Mouse (Mus musculus): ENCODE measurements around the gene Ddx5. TPM values are rescaled to one million over a fixed set of nuclear protein-coding genes. Genes with fewer than 3 reads are reported as not detected.
A peak's percentile ranks its signal among the peaks of the same experiment; 100 is the strongest.

The Ddx5 gene
- polyA plus RNA-seq, 1 experiment, result 597 TPM

- no peak for DNase-seq (ENCODE audit: low read depth)
- TF ChIP-seq POLR2A (IDR thresholded peaks at IDR 0.05; ENCODE audit: borderline replicate concordance, extremely low read depth, insufficient read depth, insufficient read length, poor library complexity, severe bottlenecking), result no peak
- TF ChIP-seq CTCF (IDR thresholded peaks at IDR 0.05; ENCODE audit: borderline replicate concordance, extremely low read depth, insufficient read depth, insufficient read length), result no peak
Observed at GRCm38 (mm10) chr11:106778132-106778531, 10.9 kb downstream of the Ddx5 start.

DNA sequence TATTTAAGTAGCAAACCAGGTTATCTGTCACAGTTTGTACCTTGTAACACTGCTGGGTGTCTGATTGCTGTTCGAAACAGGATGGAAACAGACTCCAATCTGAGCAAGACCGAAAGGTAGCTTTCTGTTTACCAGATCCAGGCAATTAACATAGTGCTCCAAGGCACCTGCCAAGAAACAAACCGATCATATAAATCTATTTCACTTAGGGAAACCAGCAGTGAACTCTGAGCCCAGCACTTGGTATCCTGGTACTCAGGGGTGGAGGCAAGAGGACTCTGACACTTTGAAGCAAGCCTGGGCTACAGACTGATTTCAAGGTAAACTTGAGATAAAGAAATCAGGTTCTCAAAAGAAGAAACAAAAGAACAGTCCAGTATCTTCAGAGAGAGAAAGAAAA lies 11.6 kb downstream of the Ddx5 start:
- TF ChIP-seq CTCF (IDR thresholded peaks at IDR 0.05; ENCODE audit: borderline replicate concordance, extremely low read depth, insufficient read depth, insufficient read length), result no peak
- TF ChIP-seq POLR2A (IDR thresholded peaks at IDR 0.05; ENCODE audit: borderline replicate concordance, extremely low read depth, insufficient read depth, insufficient read length, poor library complexity, severe bottlenecking), result no peak
- no peak for DNase-seq (ENCODE audit: low read depth)

- no peak for TF ChIP-seq CTCF (IDR thresholded peaks at IDR 0.05; ENCODE audit: borderline replicate concordance, extremely low read depth, insufficient read depth, insufficient read length)
- no peak for DNase-seq (ENCODE audit: low read depth)
Observed at GRCm38 (mm10) chr11:106776960-106777359, 12.0 kb downstream of the Ddx5 start.

GRCm38 (mm10) chr11:106773061-106773460 lies 15.9 kb downstream of the Ddx5 start:
- no peak for TF ChIP-seq POLR2A (IDR thresholded peaks at IDR 0.05; ENCODE audit: borderline replicate concordance, extremely low read depth, insufficient read depth, insufficient read length, poor library complexity, severe bottlenecking)
- TF ChIP-seq CTCF (IDR thresholded peaks at IDR 0.05; ENCODE audit: borderline replicate concordance, extremely low read depth, insufficient read depth, insufficient read length), result no peak
- no peak for DNase-seq (ENCODE audit: low read depth)

DNA sequence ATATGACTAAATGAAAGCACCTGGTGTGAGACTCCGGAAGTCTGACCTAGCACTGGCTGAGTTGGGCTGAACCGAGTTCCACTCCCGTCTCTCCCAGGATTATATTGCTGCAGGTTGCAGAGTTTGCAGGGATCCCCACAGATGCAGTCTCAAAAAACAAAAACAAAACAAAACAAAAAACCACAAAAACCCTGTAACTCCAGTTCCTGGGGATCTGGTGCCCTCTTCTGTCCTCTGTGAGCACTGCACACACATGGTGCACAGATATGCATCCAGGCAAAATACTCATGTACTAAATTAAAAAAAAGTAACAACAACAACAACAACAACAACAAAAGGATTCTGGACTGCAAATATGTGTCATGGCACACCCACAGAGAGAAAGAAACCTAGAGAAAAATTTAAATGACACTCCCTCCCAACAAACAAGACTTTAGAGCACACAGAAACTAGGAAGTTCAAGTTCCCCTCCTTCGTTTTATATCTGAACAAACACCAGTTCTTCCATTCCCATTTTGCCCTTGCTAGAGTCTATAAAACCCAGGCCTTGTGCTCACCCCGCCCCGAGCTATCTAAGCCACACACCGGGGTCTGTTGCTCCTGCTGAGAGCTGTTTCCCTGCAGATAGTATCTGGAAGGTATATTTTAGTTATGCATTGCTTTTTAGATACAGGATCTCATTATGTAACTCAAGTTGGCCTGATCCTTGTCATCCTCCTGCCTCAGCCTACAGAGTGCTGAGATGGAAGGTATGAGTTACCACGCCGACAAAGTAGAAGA lies 18.6 kb downstream of the Ddx5 start:
- TF ChIP-seq CTCF (IDR thresholded peaks at IDR 0.05; ENCODE audit: borderline replicate concordance, extremely low read depth, insufficient read depth, insufficient read length), result peak; percentile 46; the same call in 1 of the 2 replicates
- no peak for TF ChIP-seq POLR2A (IDR thresholded peaks at IDR 0.05; ENCODE audit: borderline replicate concordance, extremely low read depth, insufficient read depth, insufficient read length, poor library complexity, severe bottlenecking)
- no peak for DNase-seq (ENCODE audit: low read depth)

DNA sequence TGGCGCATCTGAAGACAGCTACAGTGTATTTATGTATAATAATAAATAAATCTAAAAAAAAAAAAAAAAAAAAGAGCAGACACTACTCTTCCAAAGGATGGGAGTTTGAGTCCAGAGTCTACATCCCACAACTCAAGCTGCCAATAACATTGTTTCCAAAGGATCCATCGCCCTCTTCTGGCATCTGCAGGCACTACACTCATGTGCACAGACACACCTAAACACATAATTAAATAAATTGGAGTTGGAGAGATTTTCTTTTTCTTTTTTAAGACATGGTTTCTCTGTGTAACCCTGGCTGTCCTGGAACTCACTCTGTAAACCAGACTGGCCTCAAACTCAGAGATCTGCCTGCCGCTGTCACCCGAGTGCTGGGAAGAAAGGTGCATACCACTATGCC lies 21.5 kb downstream of the Ddx5 start:
- no peak for DNase-seq (ENCODE audit: low read depth)
- peak; percentile 14; the same call in 1 of the 2 replicates for TF ChIP-seq CTCF (IDR thresholded peaks at IDR 0.05; ENCODE audit: borderline replicate concordance, extremely low read depth, insufficient read depth, insufficient read length)
- no peak for TF ChIP-seq POLR2A (IDR thresholded peaks at IDR 0.05; ENCODE audit: borderline replicate concordance, extremely low read depth, insufficient read depth, insufficient read length, poor library complexity, severe bottlenecking)

DNA sequence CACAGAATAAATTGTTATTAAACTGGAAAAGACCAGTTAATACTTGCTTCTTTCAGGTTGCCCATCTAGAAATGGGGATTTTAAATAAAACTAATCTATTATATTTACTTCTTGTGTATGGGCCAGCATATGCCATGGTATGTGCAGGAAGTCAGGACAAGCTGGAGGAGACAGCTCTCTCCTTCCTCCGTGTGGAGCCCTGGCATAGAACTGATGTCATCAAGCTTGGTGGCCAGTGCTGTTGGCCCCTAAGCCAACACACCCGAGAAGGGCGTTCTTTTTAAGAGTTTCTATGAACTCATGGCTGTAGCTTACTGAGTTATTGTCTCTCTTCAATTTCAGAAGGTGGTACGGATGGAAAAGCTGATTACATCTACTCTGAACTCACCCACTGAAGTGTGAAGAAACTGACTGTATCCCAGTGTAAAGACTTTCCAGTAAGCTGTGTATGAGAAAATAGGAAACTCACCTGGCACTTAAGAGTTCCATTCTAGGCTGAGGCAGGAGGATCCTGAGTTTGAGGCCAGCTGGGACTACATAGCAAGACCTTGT lies 22.3 kb downstream of the Ddx5 start:
- DNase-seq (ENCODE audit: low read depth), result no peak
- TF ChIP-seq POLR2A (IDR thresholded peaks at IDR 0.05; ENCODE audit: borderline replicate concordance, extremely low read depth, insufficient read depth, insufficient read length, poor library complexity, severe bottlenecking), result no peak
- TF ChIP-seq CTCF (IDR thresholded peaks at IDR 0.05; ENCODE audit: borderline replicate concordance, extremely low read depth, insufficient read depth, insufficient read length), result no peak

DNA sequence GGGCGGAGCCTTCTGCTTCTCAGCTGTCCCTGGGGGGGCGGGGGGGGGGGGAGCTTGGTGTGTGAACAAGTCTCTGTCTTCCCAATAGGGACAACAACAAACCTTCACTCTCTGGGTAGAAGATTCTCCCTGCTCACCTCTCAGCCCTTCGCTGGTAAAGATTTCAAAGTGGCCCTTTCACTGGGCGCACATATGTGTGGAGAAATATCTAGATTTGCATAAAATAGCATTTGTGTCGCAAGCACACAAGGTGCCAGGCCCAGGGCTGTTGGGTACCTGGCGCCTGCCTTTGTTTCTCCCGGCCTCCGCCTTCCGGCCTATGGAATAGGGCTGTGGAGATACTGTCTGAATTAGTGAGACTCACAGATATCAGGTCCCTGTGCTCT lies 26.2 kb downstream of the Ddx5 start:
- no peak for DNase-seq (ENCODE audit: low read depth)
- TF ChIP-seq CTCF (IDR thresholded peaks at IDR 0.05; ENCODE audit: borderline replicate concordance, extremely low read depth, insufficient read depth, insufficient read length), result no peak
- TF ChIP-seq POLR2A (IDR thresholded peaks at IDR 0.05; ENCODE audit: borderline replicate concordance, extremely low read depth, insufficient read depth, insufficient read length, poor library complexity, severe bottlenecking), result no peak

DNA sequence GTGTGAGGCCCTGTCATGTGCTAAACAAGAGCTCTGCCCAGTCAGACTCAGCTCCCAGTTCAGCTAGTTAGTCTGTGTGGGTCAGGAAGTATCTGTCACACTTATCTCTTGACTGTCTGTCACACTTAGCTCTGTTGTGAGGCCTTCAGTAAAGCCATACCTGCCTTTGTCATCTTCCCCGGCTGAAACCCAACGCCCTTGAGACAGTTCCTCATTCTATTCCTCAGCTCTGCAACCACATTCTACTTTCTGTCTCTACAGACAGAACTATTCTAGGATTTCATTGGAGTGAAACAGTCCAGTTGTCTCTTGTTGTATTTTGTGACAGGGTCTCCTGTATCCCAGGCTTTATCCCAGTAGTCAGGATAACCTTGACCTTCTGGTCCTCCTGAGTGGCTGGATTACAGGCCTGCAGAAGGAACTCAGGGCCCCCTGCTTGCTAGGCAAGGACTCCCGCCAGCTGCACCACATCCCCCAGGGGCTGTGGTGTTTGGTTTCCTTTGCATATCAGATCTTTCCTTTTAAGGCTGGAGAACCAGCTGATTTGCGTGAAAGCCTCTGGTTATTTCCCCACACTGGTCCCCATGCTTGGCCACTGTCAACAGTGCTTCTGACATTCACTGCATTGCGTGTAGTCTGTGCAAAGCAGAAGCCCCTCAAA lies 26.7 kb downstream of the Ddx5 start:
- no peak for TF ChIP-seq CTCF (IDR thresholded peaks at IDR 0.05; ENCODE audit: borderline replicate concordance, extremely low read depth, insufficient read depth, insufficient read length)
- no peak for TF ChIP-seq POLR2A (IDR thresholded peaks at IDR 0.05; ENCODE audit: borderline replicate concordance, extremely low read depth, insufficient read depth, insufficient read length, poor library complexity, severe bottlenecking)
- peak; percentile 21 for DNase-seq (ENCODE audit: low read depth)

DNA sequence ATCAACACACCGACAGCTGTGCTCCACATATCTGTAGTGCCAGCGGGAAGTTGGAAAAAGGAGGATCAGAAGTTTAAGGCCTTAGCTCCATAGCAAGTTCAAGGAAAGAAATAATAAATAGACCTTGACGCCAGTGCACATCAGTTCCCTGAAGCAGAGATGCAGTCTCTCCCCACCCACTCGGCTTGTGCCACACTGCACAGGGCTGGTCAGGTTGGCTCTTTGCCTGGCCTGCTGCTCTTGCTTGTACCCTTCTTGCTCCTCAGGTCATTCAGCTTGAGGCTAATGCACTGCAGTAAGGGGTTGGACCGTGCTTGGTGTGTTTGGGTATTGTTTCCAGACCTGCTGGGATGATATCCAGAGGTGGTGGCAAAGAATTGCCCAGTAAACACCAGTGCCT lies 28.5 kb downstream of the Ddx5 start:
- no peak for DNase-seq (ENCODE audit: low read depth)
- TF ChIP-seq CTCF (IDR thresholded peaks at IDR 0.05; ENCODE audit: borderline replicate concordance, extremely low read depth, insufficient read depth, insufficient read length) (no peak), POLR2A (IDR thresholded peaks at IDR 0.05; ENCODE audit: borderline replicate concordance, extremely low read depth, insufficient read depth, insufficient read length, poor library complexity, severe bottlenecking) (no peak)

GRCm38 (mm10) chr11:106759028-106759427 lies 30.0 kb downstream of the Ddx5 start:
- DNase-seq (ENCODE audit: low read depth), result no peak
- no peak for TF ChIP-seq POLR2A (IDR thresholded peaks at IDR 0.05; ENCODE audit: borderline replicate concordance, extremely low read depth, insufficient read depth, insufficient read length, poor library complexity, severe bottlenecking)
- TF ChIP-seq CTCF (IDR thresholded peaks at IDR 0.05; ENCODE audit: borderline replicate concordance, extremely low read depth, insufficient read depth, insufficient read length), result no peak

GRCm38 (mm10) chr11:106755583-106755982 lies 33.4 kb downstream of the Ddx5 start:
- TF ChIP-seq CTCF (IDR thresholded peaks at IDR 0.05; ENCODE audit: borderline replicate concordance, extremely low read depth, insufficient read depth, insufficient read length) (no peak), POLR2A (IDR thresholded peaks at IDR 0.05; ENCODE audit: borderline replicate concordance, extremely low read depth, insufficient read depth, insufficient read length, poor library complexity, severe bottlenecking) (no peak)
- DNase-seq (ENCODE audit: low read depth), result no peak
